Mouse (Mus musculus) embryonic fibroblast, embryonic 13.5 days (primary cell): ENCODE results near the gene Lat2.
A peak's percentile ranks its signal among the peaks of the same experiment; 100 is the strongest.

Source experiments
- CTCF ChIP-seq: IDR thresholded peaks from 2 replicates; pipeline ENCODE4 v1.5.1; 2011; ENCODE audit warnings: mild to moderate bottlenecking, control low read depth, low read length, moderate library complexity, borderline replicate concordance; ENCODE audit not compliant: insufficient read depth
- POLR2A ChIP-seq: IDR thresholded peaks from 2 replicates; pipeline ENCODE4 v1.6.1; 2011; ENCODE audit warnings: low read depth, mild to moderate bottlenecking, control low read depth, low read length, moderate library complexity

- TF ChIP-seq CTCF = peak; percentile 41; the same call in 1 of the 2 replicates
- no peak for TF ChIP-seq POLR2A
Observed at GRCm38 (mm10) chr5:134650926-134651325, 36.1 kb upstream of the Lat2 start.
